Mouse (Mus musculus): ENCODE data around the gene Zfp42.

Zfp42 gene

DNA sequence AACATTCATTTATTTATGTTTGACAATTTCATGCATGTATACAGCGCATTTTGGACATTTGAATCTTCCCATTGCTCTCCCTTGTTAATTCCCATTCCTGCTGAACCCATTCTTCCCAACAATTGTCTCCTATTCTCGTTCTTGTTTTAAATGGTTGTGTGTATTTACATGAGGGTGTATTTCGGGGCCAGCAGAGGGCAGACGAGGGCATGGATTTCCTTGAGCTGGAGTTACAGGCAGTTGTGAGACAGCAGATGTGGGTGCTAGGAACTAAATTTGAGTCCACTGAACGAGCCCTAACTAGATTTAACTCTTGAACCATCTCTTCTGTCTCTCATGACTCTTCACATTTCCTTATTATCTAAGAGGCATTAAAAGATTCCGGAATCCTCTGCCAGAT is 55.1 kb downstream of the Zfp42 start:
- DNase-seq (ENCODE audit: extremely low spot score) = no peak

DNA sequence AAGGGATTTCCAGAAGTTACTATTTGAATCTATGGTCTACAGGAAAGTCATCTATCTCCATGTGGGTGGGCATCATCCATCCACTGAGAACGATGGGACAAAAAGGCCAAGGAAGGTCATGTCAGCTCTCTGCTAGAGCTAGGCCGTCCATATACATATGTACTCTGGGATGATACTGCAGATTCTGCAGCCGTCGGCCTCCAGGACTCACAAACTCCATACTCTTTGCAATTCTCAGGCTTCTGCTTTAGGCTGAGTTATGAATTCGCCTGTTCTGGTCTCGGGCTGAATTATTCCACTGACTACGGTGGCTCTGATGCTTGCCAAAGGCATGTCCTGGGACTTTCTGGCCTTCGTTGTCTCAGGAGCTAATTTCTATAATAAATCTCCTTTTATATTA is 58.1 kb downstream of the Zfp42 start:
- DNase-seq (ENCODE audit: extremely low spot score) = no peak

Data from embryo, embryonic 9.5 days (tissue).